Mouse (Mus musculus) heart, embryonic 16.5 days (tissue): ENCODE results near the gene Slc8b1. TPM values are rescaled to one million over a fixed set of nuclear protein-coding genes. Genes with fewer than 3 reads are reported as not detected.
A peak's percentile ranks its signal among the peaks of the same experiment; 100 is the strongest.

Experiments
- ATAC-seq: fragments of 200-750 bp; cut with Nextera tagmentation; replicated peaks from 2 replicates; pipeline ENCODE4 v1.8.0; 2017; ENCODE audit warnings: moderate number of reproducible peaks; ENCODE audit not compliant: insufficient read depth, low FRiP score; ENCODE audit errors: extremely low read depth
- H3K27ac ChIP-seq: fragments of 300-500 bp; sonication (generic); 2 replicates; pipeline ENCODE4 v1.5.1; 2014; ENCODE audit warnings: mild to moderate bottlenecking, low read length, control low read depth, moderate library complexity
- H3K27me3 ChIP-seq: fragments of 300-500 bp; sonication (generic); 2 replicates; pipeline ENCODE4 v1.6.1; 2014; ENCODE audit warnings: low read length, mixed read lengths; ENCODE audit not compliant: control insufficient read depth, insufficient read depth
- H3K36me3 ChIP-seq: fragments of 300-500 bp; sonication (generic); 2 replicates; pipeline ENCODE4 v1.6.1; 2014; ENCODE audit not compliant: control insufficient read depth, insufficient read depth
- H3K4me1 ChIP-seq: fragments of 300-500 bp; sonication (generic); 2 replicates; pipeline ENCODE4 v1.6.1; 2014; ENCODE audit warnings: low read length, mixed read lengths; ENCODE audit not compliant: control insufficient read depth, insufficient read depth
- H3K4me2 ChIP-seq: fragments of 300-500 bp; sonication (generic); 2 replicates; pipeline ENCODE4 v1.6.1; 2014; ENCODE audit warnings: low read depth, mild to moderate bottlenecking, control low read depth, low read length
- H3K4me3 ChIP-seq: fragments of 300-500 bp; sonication (generic); 2 replicates; pipeline ENCODE4 v1.5.1; 2014; ENCODE audit warnings: mild to moderate bottlenecking, control low read depth, low read length
- H3K9ac ChIP-seq: fragments of 300-500 bp; sonication (generic); 2 replicates; pipeline ENCODE4 v1.6.1; 2014; ENCODE audit warnings: low read length, control low read depth
- H3K9me3 ChIP-seq: fragments of 300-500 bp; sonication (generic); replicated peaks from 2 replicates; pipeline ENCODE4 v1.6.1; 2016; ENCODE audit warnings: low read length; ENCODE audit not compliant: control insufficient read depth
- WGBS: fragments of 180-500 bp; shearing (Covaris S2); extraction: QIAGEN DNeasy Blood & Tissue Kit; methylation state at CpG from one replicate; pipeline ENCODE4 v1.1.7; 2014; 5-methylcytosine and 5-hydroxymethylcytosine counted together
- polyA plus RNA-seq: library from polyadenylated mRNA; unstranded; fragments of >200 nt; fragmentation: Nextera tagmentation; extraction: Ambion mirVana; gene quantifications from 2 replicates; pipeline ENCODE4 v1.2.1, GENCODE M21; 2015

The Slc8b1 gene
- polyA plus RNA-seq, 1 experiment from 2014 or later, result 3.5 TPM

DNA sequence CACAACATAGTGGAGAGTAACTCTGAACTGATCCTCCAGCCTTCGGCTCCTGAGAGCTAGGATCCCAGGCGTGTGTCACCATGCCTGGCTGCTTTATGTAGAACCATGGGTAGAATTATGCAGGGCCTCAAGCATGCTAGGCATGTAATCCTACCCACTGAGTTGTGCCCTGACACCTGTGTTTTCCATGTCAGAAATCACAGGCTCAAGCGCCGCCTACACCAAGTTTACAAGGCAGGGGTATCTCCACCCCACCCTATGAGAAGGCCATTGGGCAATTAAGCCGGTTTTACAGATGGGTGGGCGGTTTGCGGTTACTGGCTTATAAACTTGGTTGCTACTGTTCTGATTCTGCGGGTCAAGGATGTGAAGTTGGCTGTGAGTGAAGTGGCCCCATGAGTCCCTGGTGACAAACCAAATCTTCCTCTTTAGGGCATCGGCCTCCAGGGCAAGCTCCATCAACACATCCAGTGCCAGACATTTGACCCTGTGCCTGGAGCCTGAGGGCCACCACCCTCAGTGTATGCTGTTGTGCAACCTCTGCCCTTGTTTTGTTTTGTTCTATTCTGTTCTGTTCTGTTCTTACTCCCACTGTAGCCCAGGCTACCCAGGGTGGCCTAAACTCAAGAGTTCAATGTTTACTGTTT lies 3.2 kb downstream of the Slc8b1 start:
- H3K4me2 ChIP-seq, result no peak overlapping the region
- 88% methylated on average over 9 of the region's 9 CpGs for WGBS
- no peaks in the 10 kb centered on the region for H3K9me3 ChIP-seq
- no peak overlapping the region for H3K27ac ChIP-seq
- peaks cover 22% of the 10 kb centered on the region for H3K4me1 ChIP-seq
- H3K36me3 ChIP-seq, result no peaks in the 10 kb centered on the region
- no peak overlapping the region for H3K4me3 ChIP-seq
- H3K9ac ChIP-seq, result no peak overlapping the region
- ATAC-seq, result no peak
- H3K27me3 ChIP-seq, result no peaks in the 10 kb centered on the region

DNA sequence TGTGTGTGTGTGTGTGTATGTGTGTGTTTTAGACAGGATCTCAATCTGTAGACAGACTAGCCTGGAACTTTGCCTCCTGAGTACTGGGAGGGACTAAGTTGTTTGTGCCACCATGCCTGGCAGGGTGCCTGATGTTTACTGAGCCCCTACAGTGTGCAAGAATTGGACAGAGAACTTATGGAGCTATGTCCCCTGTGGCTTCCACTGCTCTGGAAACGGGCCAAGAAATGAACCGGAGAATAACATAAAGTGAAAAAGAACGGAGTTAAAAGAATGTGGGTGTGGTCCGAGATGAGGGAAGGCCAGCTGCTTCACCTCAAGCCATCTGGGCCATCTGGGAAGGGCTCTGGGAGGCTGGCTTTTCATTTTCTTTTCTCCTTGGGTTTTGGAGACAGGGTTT lies 3.8 kb downstream of the Slc8b1 start:
- peaks cover 22% of the 10 kb centered on the region for H3K4me1 ChIP-seq
- H3K27ac ChIP-seq, result no peak overlapping the region
- H3K4me3 ChIP-seq, result no peak overlapping the region
- no peaks in the 10 kb centered on the region for H3K27me3 ChIP-seq
- no peaks in the 10 kb centered on the region for H3K36me3 ChIP-seq
- no peak overlapping the region for H3K4me2 ChIP-seq
- H3K9me3 ChIP-seq, result no peaks in the 10 kb centered on the region
- H3K9ac ChIP-seq, result no peak overlapping the region
- no peak for ATAC-seq
- 18% methylated on average over 4 of the region's 4 CpGs for WGBS

DNA sequence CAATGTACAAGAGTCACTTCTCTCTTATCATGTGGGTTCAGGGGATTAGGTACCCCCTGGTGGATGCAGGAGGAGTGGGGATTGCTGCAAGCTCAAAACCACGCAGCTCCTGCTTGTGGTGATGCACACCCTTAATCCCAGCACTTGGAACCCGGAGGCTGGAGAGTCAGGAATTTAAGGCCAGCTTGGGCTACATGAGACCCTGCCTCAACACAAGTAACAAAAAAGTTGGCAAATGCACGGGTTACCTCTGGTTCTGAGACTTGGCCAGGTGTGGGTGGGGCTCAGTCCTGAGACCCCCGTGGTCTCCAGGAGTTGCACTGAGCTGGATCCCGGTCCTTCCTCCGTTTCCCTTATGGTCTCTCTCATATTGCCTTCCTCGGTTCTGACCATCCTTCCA lies 4.5 kb downstream of the Slc8b1 start:
- no peak overlapping the region for H3K4me2 ChIP-seq

DNA sequence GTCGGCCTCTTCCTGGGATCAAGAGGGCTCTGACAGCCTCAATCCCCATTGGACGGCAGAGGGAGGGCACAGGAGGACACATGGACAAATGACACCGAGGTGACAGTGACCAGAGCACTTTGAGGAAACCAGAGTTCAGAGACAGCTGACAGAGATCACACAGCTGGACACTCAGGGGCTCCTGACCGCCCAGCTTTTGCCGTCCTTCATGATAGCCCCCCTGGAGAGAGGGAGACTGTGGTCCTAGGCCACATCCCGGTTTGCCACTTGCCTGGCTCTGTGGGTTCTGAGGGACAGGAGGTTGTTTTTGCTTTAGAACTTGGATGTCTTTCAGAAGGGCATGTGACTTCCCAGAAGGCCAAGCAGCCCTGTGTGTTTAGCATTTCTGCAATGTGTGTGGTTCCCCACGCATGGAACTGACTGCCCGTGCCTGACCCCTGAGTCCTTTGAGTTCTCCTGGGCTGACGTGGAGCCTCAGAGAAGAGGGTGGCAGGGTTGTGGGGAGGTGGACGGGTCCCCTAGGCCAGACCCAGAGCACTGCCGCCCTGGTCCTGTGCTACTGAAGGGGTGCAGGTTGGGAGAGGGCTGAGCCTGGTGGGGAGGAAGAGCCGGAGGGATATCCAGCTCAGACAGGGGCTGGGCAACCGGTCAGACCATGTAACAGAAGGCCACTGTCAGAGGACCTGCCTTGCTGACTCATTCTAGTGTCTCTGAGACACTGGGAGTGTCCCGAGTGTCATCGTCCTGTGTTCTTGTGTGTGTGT lies 5.4 kb downstream of the Slc8b1 start:
- Histone ChIP-seq H3K4me1 (peaks cover 22% of the 10 kb centered on the region), H3K9ac (peak overlapping the region; percentile 50), H3K4me2 (no peak overlapping the region), H3K27ac (no peak overlapping the region; the same call in 1 of the 2 replicates), H3K4me3 (no peak overlapping the region), H3K36me3 (no peaks in the 10 kb centered on the region), H3K9me3 (no peaks in the 10 kb centered on the region), H3K27me3 (no peaks in the 10 kb centered on the region)
- 45% methylated on average over 15 of the region's 15 CpGs for WGBS
- no peak for ATAC-seq

More for the DNA sequence above, 4.5 kb downstream of the Slc8b1 start:
- Histone ChIP-seq H3K36me3 (no peaks in the 10 kb centered on the region), H3K27ac (no peak overlapping the region), H3K27me3 (no peaks in the 10 kb centered on the region), H3K4me1 (peaks cover 22% of the 10 kb centered on the region), H3K4me3 (no peak overlapping the region), H3K9ac (no peak overlapping the region), H3K9me3 (no peaks in the 10 kb centered on the region)
- 70% methylated on average over 7 of the region's 7 CpGs for WGBS
- no peak for ATAC-seq

DNA sequence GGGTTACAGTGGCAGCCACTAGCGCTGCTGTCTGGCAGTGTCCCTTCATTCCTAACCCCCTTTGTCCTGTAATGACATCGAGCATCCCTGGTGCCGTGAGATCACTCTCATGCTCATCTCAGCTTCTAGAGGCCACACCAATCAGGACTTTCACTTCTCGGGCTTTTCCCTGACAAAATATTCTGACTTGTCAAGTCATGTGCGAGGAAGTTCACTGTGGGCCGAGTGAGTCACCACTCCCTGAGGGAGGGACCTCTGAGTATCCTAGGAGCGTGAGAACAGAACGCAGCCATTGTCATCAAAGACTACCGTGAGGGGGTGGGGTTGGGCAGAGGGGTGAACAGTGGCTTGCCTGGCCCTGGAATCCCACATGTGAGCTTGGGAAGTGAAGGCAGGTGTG lies 6.6 kb downstream of the Slc8b1 start:
- no peak overlapping the region for H3K4me2 ChIP-seq
- 0 out of 2 replicates have a peak, but pooled peaks cover 4% of the 10 kb centered on the region for H3K36me3 ChIP-seq
- no peak overlapping the region for H3K9ac ChIP-seq
- no peaks in the 10 kb centered on the region for H3K27me3 ChIP-seq
- H3K27ac ChIP-seq, result no peak overlapping the region
- no peak overlapping the region for H3K4me3 ChIP-seq
- ATAC-seq, result no peak; the same call in 1 of the 2 replicates
- peaks cover 22% of the 10 kb centered on the region for H3K4me1 ChIP-seq
- 50% methylated on average over 9 of the region's 9 CpGs for WGBS
- H3K9me3 ChIP-seq, result no peaks in the 10 kb centered on the region

DNA sequence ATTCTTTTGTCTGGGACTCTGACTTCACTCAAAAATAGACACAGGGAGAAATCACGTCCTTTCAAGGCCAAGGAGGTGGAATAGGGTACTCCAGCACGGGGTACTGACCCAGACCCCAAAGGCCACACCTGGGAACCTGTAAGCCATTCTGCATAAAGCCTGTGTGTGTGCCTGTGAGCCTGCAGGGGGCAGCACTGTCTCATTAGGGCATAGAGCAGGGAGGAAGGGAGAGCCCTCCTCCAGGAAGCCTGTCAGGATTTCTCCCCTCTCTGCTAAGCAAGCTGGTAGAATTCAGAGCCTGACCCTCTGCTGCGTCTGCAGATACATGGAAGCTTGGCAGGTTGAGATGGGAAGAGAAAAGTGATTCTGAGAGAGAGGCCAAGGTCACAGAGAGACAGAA lies 11.7 kb downstream of the Slc8b1 start:
- H3K4me3 ChIP-seq, result no peak overlapping the region
- 0 out of 2 replicates have a peak, but pooled peaks cover 4% of the 10 kb centered on the region for H3K36me3 ChIP-seq
- ATAC-seq, result no peak
- 69% methylated on average over 3 of the region's 3 CpGs for WGBS
- H3K27ac ChIP-seq, result no peak overlapping the region
- H3K4me2 ChIP-seq, result no peak overlapping the region
- no peaks in the 10 kb centered on the region for H3K4me1 ChIP-seq
- H3K9ac ChIP-seq, result no peak overlapping the region
- H3K27me3 ChIP-seq, result no peaks in the 10 kb centered on the region
- H3K9me3 ChIP-seq, result no peaks in the 10 kb centered on the region

DNA sequence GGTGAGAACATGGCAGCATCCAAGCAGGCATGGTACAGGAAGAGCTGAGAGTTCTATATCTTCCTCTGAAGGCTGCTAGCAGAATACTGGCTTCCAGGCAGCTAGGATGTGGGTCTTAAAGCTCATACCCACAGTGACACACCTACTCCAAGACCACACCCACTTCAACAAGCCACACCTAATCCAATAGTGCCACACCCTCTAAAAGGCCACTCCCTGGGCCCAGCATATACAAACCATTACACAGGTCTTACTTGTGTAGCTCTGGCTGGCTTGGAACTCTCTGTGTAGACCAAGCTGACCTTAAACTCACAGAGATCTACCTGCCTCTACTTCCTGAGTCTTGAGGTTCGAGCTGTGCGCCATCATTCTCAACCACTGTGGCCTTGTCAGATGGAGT lies 13.8 kb downstream of the Slc8b1 start:
- Histone ChIP-seq H3K4me2 (no peak overlapping the region), H3K27me3 (no peaks in the 10 kb centered on the region), H3K9me3 (no peaks in the 10 kb centered on the region), H3K27ac (no peak overlapping the region), H3K9ac (no peak overlapping the region), H3K36me3 (peaks cover 6% of the 10 kb centered on the region; the same call in 1 of the 2 replicates), H3K4me1 (no peaks in the 10 kb centered on the region), H3K4me3 (no peak overlapping the region)
- WGBS, result 94% methylated on average over 2 of the region's 2 CpGs
- ATAC-seq, result no peak

GRCm38 (mm10) chr5:120525737-120526136 lies 14.8 kb downstream of the Slc8b1 start:
- no peak for ATAC-seq
- Histone ChIP-seq H3K4me1 (no peaks in the 10 kb centered on the region), H3K27ac (no peak overlapping the region), H3K36me3 (peaks cover 6% of the 10 kb centered on the region; the same call in 1 of the 2 replicates), H3K4me2 (no peak overlapping the region), H3K9me3 (no peaks in the 10 kb centered on the region), H3K27me3 (no peaks in the 10 kb centered on the region), H3K4me3 (no peak overlapping the region), H3K9ac (no peak overlapping the region)
- 42% methylated on average over 5 of the region's 5 CpGs for WGBS

GRCm38 (mm10) chr5:120526311-120526710 lies 15.3 kb downstream of the Slc8b1 start:
- Histone ChIP-seq H3K4me3 (no peak overlapping the region), H3K27ac (no peak overlapping the region), H3K9ac (no peak overlapping the region), H3K9me3 (no peaks in the 10 kb centered on the region), H3K4me2 (no peak overlapping the region), H3K4me1 (no peaks in the 10 kb centered on the region), H3K27me3 (no peaks in the 10 kb centered on the region), H3K36me3 (peaks cover 6% of the 10 kb centered on the region; the same call in 1 of the 2 replicates)
- 79% methylated on average over 11 of the region's 11 CpGs for WGBS
- ATAC-seq, result no peak
